Mouse (Mus musculus): ENCODE data around the gene Neurl4. TPM values are rescaled to one million over a fixed set of nuclear protein-coding genes. Genes with fewer than 3 reads are reported as not detected.
"Not testable (repeated sequence)": the region's sequence is repeated elsewhere in the genome, so short reads cannot be mapped to it uniquely, and the experiment has no call there.

Gene Neurl4
- total and polyA plus RNA-seq, 3 experiments, result 31.5 to 47.1 (median 42.6) TPM

- peaks cover 6% of the 10 kb centered on the region for H3K4me1 ChIP-seq (ENCODE audit: control insufficient read depth, insufficient read depth, low read length)
- no peaks in the 10 kb centered on the region for H3K79me2 ChIP-seq (replicated peaks; ENCODE audit: control insufficient read depth, insufficient read depth, low read length)
- intact Hi-C loops (cut with DNase I), result loop anchor here (2.0 to 5.0 kb wide), 3 partner anchors 41 to 163 kb away; partner anchors contain the start of genes Gabarap, Kctd11 and Polr2a
- H3K4me3 ChIP-seq, result peak within 1 kb of the TSS; percentile 71
- peak within 1 kb of the TSS; percentile 97 for H3K27ac ChIP-seq
- DNase-seq, result peak; percentile 100
- WGBS, result under 1% methylated on average over 78 of the region's 78 CpGs
- no peaks in the 10 kb centered on the region for H3K27me3 ChIP-seq (ENCODE audit: control insufficient read depth, insufficient read depth, low read length)
- peaks cover 12% of the 10 kb centered on the region; the same call in 1 of the 2 replicates for H3K36me3 ChIP-seq (ENCODE audit: control insufficient read depth, insufficient read depth, low read length)
- H3K9ac ChIP-seq (ENCODE audit: low read depth, low read length), result peak within 1 kb of the TSS; percentile 98
- TF ChIP-seq CTCF (IDR thresholded peaks at IDR 0.05), result peak; percentile 81
- TF ChIP-seq POLR2A (IDR thresholded peaks at IDR 0.05; ENCODE audit: insufficient read depth, low read depth, low read length), result peak; percentile 99
- peak; percentile 94 for TF ChIP-seq EP300 (IDR thresholded peaks at IDR 0.05; ENCODE audit: insufficient read depth, low read depth, low read length)
Measured at GRCm38 (mm10) chr11:69921114-69922011, 20.5 kb downstream of the Neurl4 start, which contains the start of gene Eif5a. Eif5a (minus strand) TSS chr11:69921958.

- TF ChIP-seq POLR2A (IDR thresholded peaks at IDR 0.05; ENCODE audit: insufficient read depth, low read depth, low read length), result no peak
- TF ChIP-seq EP300 (IDR thresholded peaks at IDR 0.05; ENCODE audit: insufficient read depth, low read depth, low read length), result no peak
- TF ChIP-seq CTCF (IDR thresholded peaks at IDR 0.05), result no peak
- Histone ChIP-seq H3K4me3 (peak overlapping the region; percentile 70), H3K36me3 (ENCODE audit: control insufficient read depth, insufficient read depth, low read length) (peaks cover 12% of the 10 kb centered on the region; the same call in 1 of the 2 replicates), H3K4me1 (ENCODE audit: control insufficient read depth, insufficient read depth, low read length) (peaks cover 6% of the 10 kb centered on the region), H3K9ac (ENCODE audit: low read depth, low read length) (peak overlapping the region; percentile 79), H3K27me3 (ENCODE audit: control insufficient read depth, insufficient read depth, low read length) (no peaks in the 10 kb centered on the region), H3K79me2 (replicated peaks; ENCODE audit: control insufficient read depth, insufficient read depth, low read length) (no peaks in the 10 kb centered on the region), H3K27ac (peak overlapping the region; percentile 97)
- intact Hi-C loops (cut with DNase I), result loop anchor here (5.0 kb wide), 1 partner anchor 70 kb away; the partner anchor contains the start of gene Gabarap
- 4% methylated on average over 12 of the region's 12 CpGs for whole genome bisulfite sequencing
- DNase-seq, result peak in 1 of 2 experiments; percentile 19
Measured at GRCm38 (mm10) chr11:69922012-69922756, 21.3 kb downstream of the Neurl4 start.

DNA sequence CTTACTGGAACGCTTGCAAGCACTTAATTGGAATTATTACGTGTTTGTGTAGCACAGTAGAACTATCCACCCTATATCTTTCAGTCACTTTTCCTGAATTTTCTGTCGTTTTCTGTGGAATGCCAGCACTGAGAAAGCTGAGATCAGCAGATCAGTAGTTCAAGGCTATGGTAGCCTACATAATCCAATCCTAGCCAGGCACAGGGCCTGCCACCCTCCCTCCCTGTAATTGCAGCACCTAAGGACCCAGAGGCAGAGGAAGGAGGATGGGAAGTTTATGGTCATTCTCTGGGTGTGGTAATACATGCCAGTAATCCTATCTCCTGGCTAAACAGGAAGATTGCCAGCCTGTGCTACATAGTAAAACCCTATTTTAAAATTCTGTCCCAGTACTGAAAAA is 21.9 kb downstream of the Neurl4 start:
- H3K27ac ChIP-seq, result peak overlapping the region; percentile 97

GRCm38 (mm10) chr11:69927501-69927900 is 26.6 kb downstream of the Neurl4 start:
- Histone ChIP-seq H3K36me3 (ENCODE audit: control insufficient read depth, insufficient read depth, low read length) (no peaks in the 10 kb centered on the region), H3K27ac (no peak overlapping the region), H3K4me3 (no peak overlapping the region), H3K9ac (ENCODE audit: low read depth, low read length) (no peak overlapping the region), H3K79me2 (replicated peaks; ENCODE audit: control insufficient read depth, insufficient read depth, low read length) (no peaks in the 10 kb centered on the region), H3K27me3 (ENCODE audit: control insufficient read depth, insufficient read depth, low read length) (no peaks in the 10 kb centered on the region), H3K4me1 (ENCODE audit: control insufficient read depth, insufficient read depth, low read length) (no peaks in the 10 kb centered on the region; the same call in 1 of the 2 replicates)
- 95% methylated on average over 2 of the region's 2 CpGs for WGBS
- DNase-seq, result no peak
- intact Hi-C loops (cut with DNase I), result no loop called here
- TF ChIP-seq EP300 (IDR thresholded peaks at IDR 0.05; ENCODE audit: insufficient read depth, low read depth, low read length), result no peak
- no peak for TF ChIP-seq POLR2A (IDR thresholded peaks at IDR 0.05; ENCODE audit: insufficient read depth, low read depth, low read length)
- TF ChIP-seq CTCF (IDR thresholded peaks at IDR 0.05), result no peak

More for the DNA sequence above, 21.9 kb downstream of the Neurl4 start:
- TF ChIP-seq CTCF (IDR thresholded peaks at IDR 0.05), result no peak
- no peak for TF ChIP-seq POLR2A (IDR thresholded peaks at IDR 0.05; ENCODE audit: insufficient read depth, low read depth, low read length)
- TF ChIP-seq EP300 (IDR thresholded peaks at IDR 0.05; ENCODE audit: insufficient read depth, low read depth, low read length), result no peak
- intact Hi-C loops (cut with DNase I), result loop anchor here (5.0 kb wide), 1 partner anchor 70 kb away; the partner anchor contains the start of gene Gabarap
- Histone ChIP-seq H3K9ac (ENCODE audit: low read depth, low read length) (no peak overlapping the region), H3K4me1 (ENCODE audit: control insufficient read depth, insufficient read depth, low read length) (peaks cover 6% of the 10 kb centered on the region), H3K27me3 (ENCODE audit: control insufficient read depth, insufficient read depth, low read length) (no peaks in the 10 kb centered on the region), H3K79me2 (replicated peaks; ENCODE audit: control insufficient read depth, insufficient read depth, low read length) (no peaks in the 10 kb centered on the region), H3K4me3 (no peak overlapping the region), H3K36me3 (ENCODE audit: control insufficient read depth, insufficient read depth, low read length) (peaks cover 12% of the 10 kb centered on the region; the same call in 1 of the 2 replicates)
- no peak for DNase-seq
- WGBS, result 74% methylated on average over 3 of the region's 3 CpGs

GRCm38 (mm10) chr11:69929712-69930111 is 28.8 kb downstream of the Neurl4 start:
- 41% methylated on average over 4 of the region's 4 CpGs for WGBS

GRCm38 (mm10) chr11:69930176-69930575 is 29.3 kb downstream of the Neurl4 start:
- H3K36me3 ChIP-seq (ENCODE audit: control insufficient read depth, insufficient read depth, low read length); H3K4me3 ChIP-seq: not testable (repeated sequence)
- 86% methylated on average over 8 of the region's 8 CpGs for WGBS

More at GRCm38 (mm10) chr11:69929712-69930111, 28.8 kb downstream of the Neurl4 start:
- DNase-seq, result no peak
- no peak overlapping the region for H3K27ac ChIP-seq
- H3K4me1 ChIP-seq (ENCODE audit: control insufficient read depth, insufficient read depth, low read length), result peaks cover 1% of the 10 kb centered on the region; the same call in 1 of the 2 replicates
- H3K36me3 ChIP-seq (ENCODE audit: control insufficient read depth, insufficient read depth, low read length), result no peaks in the 10 kb centered on the region
- TF ChIP-seq CTCF (IDR thresholded peaks at IDR 0.05) (no peak), EP300 (IDR thresholded peaks at IDR 0.05; ENCODE audit: insufficient read depth, low read depth, low read length) (no peak), POLR2A (IDR thresholded peaks at IDR 0.05; ENCODE audit: insufficient read depth, low read depth, low read length) (no peak)
- intact Hi-C loops (cut with DNase I), result loop anchor here (5.0 kb wide), 1 partner anchor 273 kb away; no protein-coding TSS in a partner anchor
- no peaks in the 10 kb centered on the region for H3K27me3 ChIP-seq (ENCODE audit: control insufficient read depth, insufficient read depth, low read length)
- no peaks in the 10 kb centered on the region for H3K79me2 ChIP-seq (replicated peaks; ENCODE audit: control insufficient read depth, insufficient read depth, low read length)
- H3K9ac ChIP-seq (ENCODE audit: low read depth, low read length), result no peak overlapping the region
- no peak overlapping the region for H3K4me3 ChIP-seq

More at GRCm38 (mm10) chr11:69930176-69930575, 29.3 kb downstream of the Neurl4 start:
- intact Hi-C loops (cut with DNase I), result loop anchor here (5.0 kb wide), 1 partner anchor 272 kb away; no protein-coding TSS in a partner anchor
- not testable (repeated sequence) for DNase-seq; H3K27ac ChIP-seq; H3K27me3 ChIP-seq (ENCODE audit: control insufficient read depth, insufficient read depth, low read length); H3K79me2 ChIP-seq (replicated peaks; ENCODE audit: control insufficient read depth, insufficient read depth, low read length); H3K9ac ChIP-seq (ENCODE audit: low read depth, low read length); H3K4me1 ChIP-seq (ENCODE audit: control insufficient read depth, insufficient read depth, low read length)
